In the genomic region with DNA sequence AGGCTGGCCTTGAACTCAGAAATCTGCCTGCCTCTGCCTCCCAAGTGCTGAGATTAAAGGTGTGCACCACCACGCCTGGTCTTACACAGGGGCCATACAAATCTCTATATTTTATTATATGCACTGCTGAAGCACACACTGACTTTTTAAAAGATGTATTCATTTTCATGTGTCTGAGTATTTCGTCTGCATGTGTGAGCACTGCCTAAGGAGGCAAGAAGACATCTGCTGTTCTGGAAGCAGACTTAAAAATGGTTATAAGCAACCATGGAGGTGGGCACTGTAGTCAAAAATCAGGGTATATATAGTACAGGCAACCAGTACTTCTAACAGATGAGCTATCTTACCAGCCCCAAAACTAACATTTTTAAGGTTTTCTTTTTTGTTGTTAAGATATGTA, we compare ENCODE assay signal across 17 mouse cellular contexts.
"Had no signal": no experiment of that assay in that cellular context is flagged by ENCODE, and none has a peak within 500 bp of the region (broad histone marks: within the 10 kb centered on the region; RNA-seq: fewer than 3 reads in every experiment).

No protein-coding gene starts in this region.

- ATAC-seq: midbrain, embryonic 16.5 days had no signal

- H3K4me3 ChIP-seq: midbrain, embryonic 10.5 days; midbrain, embryonic 12.5 days; myocyte; neural tube, embryonic 13.5 days; neural tube, embryonic 15.5 days; stomach, embryonic 15.5 days had no signal

- H3K27ac ChIP-seq: midbrain, embryonic 10.5 days; midbrain, embryonic 12.5 days; neural tube, embryonic 13.5 days; neural tube, embryonic 15.5 days; stomach, embryonic 15.5 days; stomach, postnatal 0 days had no signal

- DNase-seq: lung, adult 18-20 months; lung, embryonic 14.5 days; lung, postnatal 10 days; lung, postnatal 4 days; midbrain, embryonic 14.5 days; right cerebral cortex, postnatal 14 days; thymus, adult 18-20 months; thymus, postnatal 14 days; thymus, postnatal 36 days had no signal
